Mouse (Mus musculus): ENCODE measurements around the gene Stx16. TPM values are rescaled to one million over a fixed set of nuclear protein-coding genes. Genes with fewer than 3 reads are reported as not detected.
A peak's percentile ranks its signal among the peaks of the same experiment; 100 is the strongest.

The Stx16 gene
- polyA plus RNA-seq, 1 experiment from 2014 or later, result 10.7 TPM

DNA sequence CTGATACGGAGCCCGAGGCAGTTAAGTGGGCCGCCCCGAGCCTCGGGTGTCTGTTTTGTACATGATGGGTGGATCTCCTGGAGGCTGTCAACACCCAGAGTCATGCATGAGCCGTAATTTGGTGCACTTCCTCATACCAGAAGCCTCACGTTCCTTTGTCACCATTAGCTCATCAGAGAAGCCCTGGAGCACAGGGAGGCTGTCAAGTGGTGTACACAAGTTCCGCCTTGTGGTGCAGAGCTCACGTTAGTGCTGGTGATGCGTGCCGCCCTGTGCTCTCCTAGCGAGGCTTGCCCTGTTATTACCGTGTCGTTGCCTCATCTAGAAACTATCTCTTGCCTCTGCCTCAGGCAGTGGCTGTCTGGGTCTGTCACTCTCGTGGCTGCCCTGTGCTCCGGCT is 40.8 kb downstream of the Stx16 start:
- Histone ChIP-seq H3K4me1 (replicated peaks) (no peaks in the 10 kb centered on the region; the same call in 1 of the 2 replicates), H3K36me3 (no peaks in the 10 kb centered on the region), H3K4me3 (no peak overlapping the region), H3K27ac (replicated peaks) (no peak overlapping the region), H3K4me2 (no peak overlapping the region), H3K27me3 (no peaks in the 10 kb centered on the region), H3K9me3 (no peaks in the 10 kb centered on the region), H3K9ac (no peak overlapping the region)
- WGBS, result 47% methylated on average over 16 of the region's 16 CpGs
- ATAC-seq (ENCODE audit: low FRiP score, low read depth), result no peak

DNA sequence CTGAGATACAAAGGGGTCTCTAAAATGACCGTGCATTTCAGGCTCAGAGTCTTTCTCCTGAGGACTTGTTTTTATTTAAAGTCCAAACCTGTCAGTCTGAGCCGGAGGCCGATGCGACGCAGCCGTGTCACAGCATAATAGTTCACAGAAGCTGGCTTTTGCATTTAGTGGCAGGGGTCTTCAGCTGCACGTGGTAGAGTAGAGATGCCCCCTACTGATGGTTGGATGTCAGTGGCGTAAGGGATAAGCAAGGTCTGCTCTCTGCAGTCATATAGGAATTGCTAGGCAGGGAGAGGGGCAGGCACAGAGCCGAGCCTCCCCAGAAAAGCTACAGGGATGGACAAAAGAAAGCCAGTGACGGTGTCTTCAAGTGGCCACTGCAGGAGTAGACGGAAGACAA is 42.0 kb downstream of the Stx16 start:
- Histone ChIP-seq H3K9me3 (no peaks in the 10 kb centered on the region), H3K27ac (replicated peaks) (no peak overlapping the region), H3K36me3 (no peaks in the 10 kb centered on the region), H3K9ac (no peak overlapping the region), H3K4me1 (replicated peaks) (no peaks in the 10 kb centered on the region; the same call in 1 of the 2 replicates), H3K27me3 (no peaks in the 10 kb centered on the region), H3K4me3 (no peak overlapping the region), H3K4me2 (no peak overlapping the region)
- 35% methylated on average over 11 of the region's 11 CpGs for WGBS
- ATAC-seq (ENCODE audit: low FRiP score, low read depth), result peak; percentile 63

DNA sequence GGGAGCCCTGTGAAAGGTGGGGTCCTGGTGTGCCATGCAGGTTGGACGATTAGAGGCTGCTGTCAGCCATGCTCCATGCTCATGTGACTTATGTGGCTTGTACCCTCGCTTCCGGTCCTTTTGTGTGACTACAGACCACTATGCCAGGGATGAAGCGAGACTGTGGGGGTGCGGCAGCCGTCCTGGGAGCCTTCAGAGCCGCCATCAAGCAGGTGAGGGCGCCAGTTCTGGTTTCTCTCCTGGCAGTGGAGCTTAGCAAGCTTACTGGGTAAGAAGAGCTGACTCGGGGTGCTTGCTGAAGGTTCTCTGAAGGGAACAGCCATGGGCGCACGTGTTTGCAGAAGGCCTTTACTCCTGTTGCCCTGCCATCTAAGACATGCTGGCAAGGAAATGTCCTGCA is 43.2 kb downstream of the Stx16 start:
- H3K27me3 ChIP-seq, result no peaks in the 10 kb centered on the region
- no peaks in the 10 kb centered on the region for H3K9me3 ChIP-seq
- H3K4me2 ChIP-seq, result no peak overlapping the region
- no peak overlapping the region for H3K27ac ChIP-seq (replicated peaks)
- no peak overlapping the region for H3K4me3 ChIP-seq
- ATAC-seq (ENCODE audit: low FRiP score, low read depth), result no peak
- no peaks in the 10 kb centered on the region; the same call in 1 of the 2 replicates for H3K4me1 ChIP-seq (replicated peaks)
- peaks cover 1% of the 10 kb centered on the region; the same call in 1 of the 2 replicates for H3K36me3 ChIP-seq
- no peak overlapping the region for H3K9ac ChIP-seq
- WGBS, result 95% methylated on average over 11 of the region's 11 CpGs

DNA sequence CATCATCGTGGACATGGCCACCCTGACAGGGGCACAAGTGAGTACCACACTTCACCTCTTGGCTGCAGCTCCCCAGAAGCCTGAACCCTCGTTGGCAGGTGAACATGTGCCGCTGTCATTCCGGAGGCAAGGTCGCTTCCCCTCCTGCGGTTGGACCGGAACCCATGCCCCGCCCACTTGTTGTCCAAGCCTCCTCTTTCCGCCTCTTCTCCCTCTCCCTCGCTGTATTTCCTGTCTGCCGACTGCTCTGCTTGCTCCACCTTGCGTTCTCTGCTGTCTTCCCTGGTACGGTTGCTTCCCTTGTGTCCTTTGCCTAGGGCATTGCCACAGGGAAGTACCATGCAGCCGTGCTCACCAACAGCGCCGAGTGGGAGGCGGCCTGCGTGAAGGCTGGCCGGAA is 44.5 kb downstream of the Stx16 start:
- Histone ChIP-seq H3K9me3 (no peaks in the 10 kb centered on the region), H3K4me1 (replicated peaks) (no peaks in the 10 kb centered on the region; the same call in 1 of the 2 replicates), H3K4me2 (no peak overlapping the region), H3K36me3 (peaks cover 6% of the 10 kb centered on the region; the same call in 1 of the 2 replicates), H3K9ac (no peak overlapping the region), H3K27me3 (no peaks in the 10 kb centered on the region), H3K4me3 (no peak overlapping the region), H3K27ac (replicated peaks) (no peak overlapping the region)
- ATAC-seq (ENCODE audit: low FRiP score, low read depth), result no peak
- 91% methylated on average over 19 of the region's 19 CpGs for WGBS

DNA sequence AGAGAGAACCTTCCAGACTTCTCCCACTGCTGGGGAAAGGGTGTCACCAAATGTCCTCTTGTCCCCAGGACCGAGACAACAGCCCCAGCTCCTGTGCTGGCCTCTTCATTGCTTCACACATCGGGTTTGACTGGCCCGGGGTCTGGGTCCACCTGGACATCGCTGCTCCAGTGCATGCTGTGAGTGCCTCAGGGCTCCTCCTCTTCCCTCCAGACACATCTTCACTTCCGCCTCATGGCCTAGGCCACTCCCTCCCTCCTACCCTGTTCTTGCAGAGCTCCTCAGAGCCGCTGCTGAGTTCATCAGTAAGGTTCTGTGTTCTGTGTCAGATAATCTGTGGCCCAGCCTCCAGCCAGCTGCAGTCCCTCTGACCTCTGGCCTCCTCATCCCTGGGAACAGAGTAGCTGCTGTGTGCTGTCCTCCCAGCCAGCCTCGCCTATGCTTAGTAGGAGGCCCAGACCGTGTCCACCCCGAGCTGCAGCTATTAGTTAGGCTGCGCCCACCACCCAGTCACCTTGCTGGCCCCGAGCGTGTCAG is 45.4 kb downstream of the Stx16 start:
- H3K4me3 ChIP-seq, result no peak overlapping the region
- peaks cover 6% of the 10 kb centered on the region; the same call in 1 of the 2 replicates for H3K36me3 ChIP-seq
- H3K9me3 ChIP-seq, result no peaks in the 10 kb centered on the region
- H3K9ac ChIP-seq, result no peak overlapping the region
- H3K4me2 ChIP-seq, result no peak overlapping the region
- WGBS, result 82% methylated on average over 12 of the region's 12 CpGs
- no peak overlapping the region for H3K27ac ChIP-seq (replicated peaks)
- H3K27me3 ChIP-seq, result no peaks in the 10 kb centered on the region
- peaks cover 2% of the 10 kb centered on the region for H3K4me1 ChIP-seq (replicated peaks)
- no peak for ATAC-seq (ENCODE audit: low FRiP score, low read depth)

DNA sequence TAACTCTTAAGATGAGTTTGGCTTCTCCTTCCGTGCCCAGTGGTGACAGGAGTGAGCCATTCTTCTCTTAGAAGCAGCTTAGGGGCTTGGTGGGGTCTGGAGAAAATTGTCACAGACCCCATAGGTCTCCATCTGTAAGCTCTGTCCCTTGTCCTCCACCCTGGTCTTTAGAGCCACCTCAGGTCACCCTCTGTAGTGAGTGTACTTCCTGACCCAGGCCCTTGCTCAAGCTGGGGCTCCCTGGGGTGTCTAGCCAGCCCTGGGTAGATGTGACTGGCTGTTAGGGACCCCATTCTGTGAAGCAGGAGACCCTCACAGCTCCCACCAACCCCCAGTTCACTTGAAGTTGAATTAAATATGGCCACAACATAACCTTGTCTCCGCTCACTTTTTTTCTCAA is 46.2 kb downstream of the Stx16 start:
- no peak overlapping the region for H3K27ac ChIP-seq (replicated peaks)
- WGBS, result 100% methylated on average over 2 of the region's 2 CpGs
- no peak for ATAC-seq (ENCODE audit: low FRiP score, low read depth)
- no peak overlapping the region for H3K4me2 ChIP-seq
- no peaks in the 10 kb centered on the region for H3K27me3 ChIP-seq
- H3K4me1 ChIP-seq (replicated peaks), result peaks cover 11% of the 10 kb centered on the region
- H3K4me3 ChIP-seq, result no peak overlapping the region
- H3K9me3 ChIP-seq, result no peaks in the 10 kb centered on the region
- H3K9ac ChIP-seq, result no peak overlapping the region
- H3K36me3 ChIP-seq, result peaks cover 6% of the 10 kb centered on the region; the same call in 1 of the 2 replicates

DNA sequence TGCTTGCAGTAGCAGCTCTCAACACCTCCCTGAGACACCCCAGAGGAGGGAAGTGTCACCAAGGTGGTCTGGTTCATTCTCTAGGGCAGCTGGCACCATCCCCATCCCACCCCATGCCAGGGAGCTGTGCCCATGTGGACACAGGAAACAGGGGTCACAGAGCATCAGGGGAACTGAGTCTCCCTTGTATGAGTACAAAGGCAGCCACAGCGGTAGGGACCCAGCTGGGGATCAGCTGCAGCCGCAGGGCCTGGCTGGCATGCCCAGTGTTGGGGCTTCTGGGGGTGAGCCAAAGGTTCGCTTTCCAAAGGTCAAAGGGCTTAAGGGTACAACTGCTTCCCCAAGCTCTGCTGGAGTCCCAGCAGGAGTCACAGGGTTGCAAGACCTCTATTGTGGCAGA is 47.6 kb downstream of the Stx16 start:
- no peak overlapping the region for H3K27ac ChIP-seq (replicated peaks)
- no peaks in the 10 kb centered on the region for H3K9me3 ChIP-seq
- ATAC-seq (ENCODE audit: low FRiP score, low read depth), result no peak
- H3K9ac ChIP-seq, result no peak overlapping the region
- H3K27me3 ChIP-seq, result no peaks in the 10 kb centered on the region
- 89% methylated on average over 3 of the region's 3 CpGs for WGBS
- H3K36me3 ChIP-seq, result peaks cover 6% of the 10 kb centered on the region; the same call in 1 of the 2 replicates
- H3K4me1 ChIP-seq (replicated peaks), result peaks cover 15% of the 10 kb centered on the region
- no peak overlapping the region for H3K4me3 ChIP-seq
- H3K4me2 ChIP-seq, result no peak overlapping the region

DNA sequence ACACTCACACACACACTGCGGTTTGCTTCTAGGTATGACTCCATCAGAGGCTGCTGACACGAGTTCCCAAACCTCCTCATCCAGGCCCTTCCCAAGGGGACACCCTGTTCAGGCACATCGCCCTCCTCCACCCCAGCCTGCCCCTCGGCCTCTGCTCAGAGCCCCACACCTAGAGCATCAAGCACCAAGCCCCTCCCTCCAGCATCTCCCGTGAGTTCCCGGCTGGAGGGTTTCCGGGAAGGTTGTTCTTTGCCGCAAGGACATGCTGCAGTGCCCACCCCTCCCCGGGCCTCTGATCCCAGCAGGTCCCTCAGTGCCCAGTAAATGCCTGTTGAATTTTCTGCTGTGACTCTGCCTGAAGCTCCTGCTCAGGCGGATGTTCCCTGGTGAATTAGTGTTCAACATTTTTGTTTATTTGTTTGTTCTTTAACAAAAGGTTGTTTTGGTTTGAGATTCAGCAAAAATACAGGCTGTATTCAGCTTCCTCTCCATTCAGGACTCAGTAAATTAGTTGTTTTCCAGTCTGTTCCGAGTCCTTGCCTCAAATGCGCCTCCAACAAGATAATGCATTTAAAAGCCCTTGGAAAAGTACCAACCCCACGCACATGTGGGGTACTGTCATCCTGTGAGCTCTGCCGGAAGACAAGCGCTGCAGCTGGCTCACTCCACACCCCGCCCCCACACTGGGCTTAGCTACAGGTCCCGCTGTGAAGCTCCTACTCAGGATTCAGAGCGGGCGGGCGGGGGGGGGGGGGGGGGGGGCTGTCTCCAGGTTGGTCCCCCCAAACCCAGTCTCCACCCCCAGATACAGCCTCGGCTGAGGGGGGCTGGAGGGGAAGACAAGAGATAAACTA is 50.6 kb downstream of the Stx16 start:
- H3K9me3 ChIP-seq, result no peaks in the 10 kb centered on the region
- ATAC-seq (ENCODE audit: low FRiP score, low read depth), result peak; percentile 79
- H3K9ac ChIP-seq, result no peak overlapping the region
- H3K27me3 ChIP-seq, result no peaks in the 10 kb centered on the region
- no peak overlapping the region for H3K4me3 ChIP-seq
- H3K36me3 ChIP-seq, result peaks cover 6% of the 10 kb centered on the region; the same call in 1 of the 2 replicates
- 7% methylated on average over 20 of the region's 21 CpGs for WGBS
- H3K27ac ChIP-seq (replicated peaks), result peak overlapping the region; percentile 14
- H3K4me1 ChIP-seq (replicated peaks), result peaks cover 15% of the 10 kb centered on the region
- H3K4me2 ChIP-seq, result peak overlapping the region; percentile 46

DNA sequence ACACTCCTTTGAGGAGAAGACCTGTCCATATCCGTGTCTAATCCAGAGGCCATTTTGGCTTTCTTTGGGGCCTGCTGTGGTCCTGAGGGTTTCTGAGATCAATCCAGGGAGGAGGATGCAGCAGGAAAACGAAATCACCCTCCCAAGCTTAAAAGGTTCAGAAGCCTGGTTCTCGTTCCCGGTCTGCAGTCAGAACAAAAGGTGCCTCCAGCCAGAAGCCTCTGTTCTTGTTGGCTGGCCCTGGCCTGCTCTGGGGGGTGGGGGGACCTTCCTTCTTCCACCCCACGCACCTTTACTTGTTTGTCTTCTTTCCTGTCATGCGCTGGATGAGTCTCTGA is 51.2 kb downstream of the Stx16 start:
- Histone ChIP-seq H3K9me3 (no peaks in the 10 kb centered on the region), H3K4me2 (peak overlapping the region; percentile 46), H3K4me3 (no peak overlapping the region), H3K4me1 (replicated peaks) (peaks cover 15% of the 10 kb centered on the region), H3K27me3 (no peaks in the 10 kb centered on the region), H3K36me3 (peaks cover 6% of the 10 kb centered on the region; the same call in 1 of the 2 replicates), H3K9ac (no peak overlapping the region), H3K27ac (replicated peaks) (peak overlapping the region; percentile 14; the same call in 1 of the 2 replicates)
- ATAC-seq (ENCODE audit: low FRiP score, low read depth), result no peak; the same call in 1 of the 2 replicates
- 17% methylated on average over 6 of the region's 6 CpGs for WGBS

DNA sequence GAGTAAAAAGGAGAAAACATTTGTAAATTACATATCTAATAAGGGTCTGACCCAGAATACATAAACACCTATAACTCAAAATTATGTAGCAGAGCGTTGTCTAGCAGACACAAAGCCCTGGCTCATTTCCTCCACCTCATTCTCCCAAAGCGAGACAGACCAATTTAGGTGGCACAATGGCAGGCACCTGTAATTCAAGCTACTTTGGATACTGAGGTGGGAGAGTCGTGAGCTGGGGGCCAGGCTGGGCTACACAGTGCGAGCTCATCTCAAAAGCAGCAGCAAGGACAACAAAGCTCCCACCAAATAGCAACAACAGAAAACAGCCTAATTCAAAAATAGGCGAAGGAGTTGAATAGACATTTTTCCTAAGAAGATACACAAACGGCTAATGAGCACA is 52.8 kb downstream of the Stx16 start:
- H3K36me3 ChIP-seq, result peaks cover 6% of the 10 kb centered on the region; the same call in 1 of the 2 replicates
- no peak overlapping the region for H3K9ac ChIP-seq
- ATAC-seq (ENCODE audit: low FRiP score, low read depth), result no peak
- H3K4me1 ChIP-seq (replicated peaks), result peaks cover 15% of the 10 kb centered on the region
- WGBS, result 84% methylated on average over 6 of the region's 6 CpGs
- no peak overlapping the region for H3K4me2 ChIP-seq
- no peaks in the 10 kb centered on the region for H3K9me3 ChIP-seq
- H3K4me3 ChIP-seq, result no peak overlapping the region
- no peaks in the 10 kb centered on the region for H3K27me3 ChIP-seq
- H3K27ac ChIP-seq (replicated peaks), result no peak overlapping the region

DNA sequence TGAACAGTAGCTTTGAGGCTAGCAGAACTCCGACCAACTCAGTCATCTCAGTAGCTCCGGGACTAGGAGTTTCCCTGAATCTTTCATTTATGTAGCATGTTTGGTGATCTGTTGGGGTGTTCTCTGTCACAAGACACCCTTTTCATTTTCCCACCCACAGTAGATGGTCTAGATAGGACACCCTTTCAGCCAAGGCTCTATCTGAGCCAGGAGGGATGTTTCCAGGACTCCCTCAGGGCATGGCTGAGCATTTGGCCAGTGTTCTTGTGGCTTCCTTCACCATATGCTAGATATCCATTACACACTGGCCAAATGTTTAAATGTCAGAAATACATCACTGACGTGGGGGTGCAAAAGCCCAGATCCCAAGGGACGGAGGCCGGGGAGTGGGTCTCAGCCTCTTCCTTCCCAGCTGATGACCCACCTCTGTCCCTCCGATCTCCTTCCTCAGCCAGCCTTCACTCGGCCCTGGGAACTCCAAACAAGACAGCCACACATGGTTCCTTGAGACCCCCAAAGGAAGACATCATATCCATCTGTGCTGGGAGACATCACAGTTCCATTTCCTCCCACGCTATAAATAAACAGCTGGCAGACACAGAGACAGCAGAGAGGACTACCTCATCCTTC is 54.5 kb downstream of the Stx16 start:
- ATAC-seq (ENCODE audit: low FRiP score, low read depth), result no peak
- no peak overlapping the region for H3K27ac ChIP-seq (replicated peaks)
- no peaks in the 10 kb centered on the region for H3K27me3 ChIP-seq
- H3K9ac ChIP-seq, result no peak overlapping the region
- no peak overlapping the region for H3K4me3 ChIP-seq
- no peaks in the 10 kb centered on the region for H3K36me3 ChIP-seq
- H3K4me1 ChIP-seq (replicated peaks), result peaks cover 15% of the 10 kb centered on the region
- H3K4me2 ChIP-seq, result no peak overlapping the region
- 84% methylated on average over 8 of the region's 8 CpGs for WGBS
- H3K9me3 ChIP-seq, result no peaks in the 10 kb centered on the region

DNA sequence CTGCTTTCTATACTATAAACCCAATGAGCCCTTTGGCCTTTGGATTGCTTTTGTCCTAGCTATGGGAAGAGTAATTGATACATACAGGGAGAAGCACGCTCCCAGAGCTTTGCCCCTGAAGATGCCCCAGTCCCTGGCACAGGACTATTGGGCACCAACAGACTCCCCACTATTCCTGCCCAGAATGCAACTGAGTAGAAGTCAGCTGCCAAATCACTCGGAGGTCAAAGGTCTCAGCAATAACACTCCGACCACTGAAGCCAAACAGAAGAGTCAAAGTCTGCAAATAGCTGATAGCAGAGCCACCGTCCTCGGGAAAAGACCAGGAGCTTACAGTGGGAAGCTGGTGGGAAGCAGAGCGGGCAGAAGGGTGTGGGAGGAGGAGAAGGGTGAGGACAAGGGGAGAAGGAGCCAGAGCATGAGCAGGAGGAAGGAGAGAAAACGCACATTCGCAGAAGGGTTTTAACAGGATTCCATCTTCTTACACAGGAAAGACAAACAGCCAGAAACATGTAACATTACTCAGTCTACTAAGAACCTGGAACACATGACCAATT is 56.4 kb downstream of the Stx16 start:
- no peaks in the 10 kb centered on the region for H3K27me3 ChIP-seq

More for the DNA sequence above, 56.4 kb downstream of the Stx16 start:
- no peak for ATAC-seq (ENCODE audit: low FRiP score, low read depth)
- WGBS, result 85% methylated on average over 8 of the region's 8 CpGs
- no peak overlapping the region for H3K4me2 ChIP-seq
- no peak overlapping the region for H3K27ac ChIP-seq (replicated peaks)
- peaks cover 3% of the 10 kb centered on the region; the same call in 1 of the 2 replicates for H3K4me1 ChIP-seq (replicated peaks)
- no peak overlapping the region for H3K9ac ChIP-seq
- no peaks in the 10 kb centered on the region for H3K36me3 ChIP-seq
- H3K9me3 ChIP-seq, result no peaks in the 10 kb centered on the region
- no peak overlapping the region for H3K4me3 ChIP-seq

Data from hindbrain, embryonic 15.5 days (tissue).